Mouse (Mus musculus): ENCODE results near the gene Sec31a.

DNA sequence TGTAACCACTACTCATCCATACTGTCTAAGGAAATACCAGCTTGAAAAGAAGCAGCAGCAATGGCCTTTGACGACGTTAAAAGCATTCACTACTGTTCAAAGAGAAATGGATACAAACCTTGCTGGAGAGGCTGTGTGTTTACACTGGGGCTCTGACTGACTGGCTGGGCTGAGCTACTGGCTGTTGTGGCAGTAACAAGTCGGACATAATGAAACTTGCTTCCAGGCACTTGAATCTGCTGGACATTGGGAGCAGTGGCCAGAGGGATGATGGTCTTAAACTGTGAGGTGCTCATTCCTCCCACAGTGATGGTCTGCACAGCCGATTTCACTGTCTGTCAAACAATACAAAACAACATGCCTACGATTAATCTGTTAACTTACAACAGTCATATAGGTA, 43.4 kb upstream of the Sec31a start:
- TF ChIP-seq CTCF (conservative IDR thresholded peaks at IDR 0.05; ENCODE audit: insufficient read depth, insufficient read length, low read depth, low read length) (no peak), POLR2A (IDR thresholded peaks at IDR 0.05; ENCODE audit: low read depth, low read length) (no peak)

Data from kidney, adult 2 months (tissue).